Mouse (Mus musculus): Measurements from ENCODE around the gene Gm20388. TPM values are rescaled to one million over a fixed set of nuclear protein-coding genes. Genes with fewer than 3 reads are reported as not detected.

The Gm20388 gene
- polyA plus RNA-seq, 1 experiment from 2014 or later, result not detected

GRCm38 (mm10) chr8:121062521-121062920 lies 1151.9 kb downstream of the Gm20388 start:
- no peak overlapping the region for H3K9ac ChIP-seq (ENCODE audit: low read depth, low read length)
- no peaks in the 10 kb centered on the region for H3K4me1 ChIP-seq (ENCODE audit: control insufficient read depth, insufficient read depth, low read length)
- 94% methylated on average over 6 of the region's 6 CpGs for WGBS
- no peak overlapping the region for H3K4me2 ChIP-seq (replicated peaks; ENCODE audit: low read depth, low read length)
- no peak for ATAC-seq (ENCODE audit: low FRiP score, low TSS enrichment)
- no peak overlapping the region for H3K4me3 ChIP-seq (ENCODE audit: low read length)
- no peaks in the 10 kb centered on the region for H3K9me3 ChIP-seq (ENCODE audit: control insufficient read depth, low read length)
- H3K27me3 ChIP-seq (ENCODE audit: control insufficient read depth, insufficient read depth, low read length), result peaks cover 42% of the 10 kb centered on the region
- H3K27ac ChIP-seq (ENCODE audit: low read depth, low read length), result no peak overlapping the region
- no peaks in the 10 kb centered on the region for H3K36me3 ChIP-seq (ENCODE audit: control insufficient read depth, insufficient read depth, low read length)

DNA sequence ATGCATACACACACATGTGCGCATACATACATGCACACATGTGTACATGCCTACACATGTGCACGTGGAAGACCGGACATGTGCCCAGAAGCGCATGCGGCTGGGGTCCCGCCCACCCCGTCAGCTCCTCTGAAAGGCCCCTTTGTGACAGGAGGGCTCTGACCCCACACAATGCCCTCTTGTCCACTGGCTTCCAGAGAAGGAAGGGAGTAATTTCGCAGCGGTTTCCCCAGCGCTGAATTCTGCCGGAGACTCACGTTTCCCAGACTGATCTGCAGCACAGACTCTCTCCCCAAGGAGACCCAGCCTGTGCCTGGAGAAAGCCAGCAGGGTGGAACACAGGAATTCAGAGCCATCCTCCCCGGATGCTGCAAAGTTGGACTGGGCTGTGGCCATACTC lies 1153.0 kb downstream of the Gm20388 start:
- no peak overlapping the region for H3K9ac ChIP-seq (ENCODE audit: low read depth, low read length)
- H3K27ac ChIP-seq (ENCODE audit: low read depth, low read length), result no peak overlapping the region
- no peak for ATAC-seq (ENCODE audit: low FRiP score, low TSS enrichment)
- H3K36me3 ChIP-seq (ENCODE audit: control insufficient read depth, insufficient read depth, low read length), result no peaks in the 10 kb centered on the region
- no peaks in the 10 kb centered on the region for H3K9me3 ChIP-seq (ENCODE audit: control insufficient read depth, low read length)
- WGBS, result 48% methylated on average over 13 of the region's 13 CpGs
- no peak overlapping the region for H3K4me3 ChIP-seq (ENCODE audit: low read length)
- peaks cover 40% of the 10 kb centered on the region for H3K27me3 ChIP-seq (ENCODE audit: control insufficient read depth, insufficient read depth, low read length)
- H3K4me1 ChIP-seq (ENCODE audit: control insufficient read depth, insufficient read depth, low read length), result no peaks in the 10 kb centered on the region
- H3K4me2 ChIP-seq (replicated peaks; ENCODE audit: low read depth, low read length), result no peak overlapping the region

DNA sequence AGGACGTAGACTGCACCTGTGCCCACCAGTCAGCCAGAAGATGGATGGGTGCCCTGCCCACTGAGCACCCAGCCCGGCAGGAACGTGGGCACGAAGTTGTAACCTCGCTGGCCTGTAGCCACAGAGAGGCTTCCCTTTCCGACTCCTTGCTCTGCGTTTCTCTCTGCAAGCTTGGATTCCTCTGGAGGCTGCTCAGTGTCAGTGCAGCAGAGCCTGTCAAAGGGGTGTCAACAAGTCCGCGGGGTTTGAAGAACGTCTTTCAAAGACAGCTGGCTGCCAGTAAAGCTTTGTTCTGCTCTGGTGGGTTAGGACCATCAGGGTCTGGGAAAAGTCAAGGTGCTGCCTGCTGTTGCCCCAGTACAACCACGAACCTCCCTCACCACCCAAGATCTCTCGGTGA lies 1160.8 kb downstream of the Gm20388 start:
- 1% methylated on average over 12 of the region's 12 CpGs for WGBS
- peaks cover 85% of the 10 kb centered on the region for H3K27me3 ChIP-seq (ENCODE audit: control insufficient read depth, insufficient read depth, low read length)
- no peak overlapping the region for H3K27ac ChIP-seq (ENCODE audit: low read depth, low read length)
- ATAC-seq (ENCODE audit: low FRiP score, low TSS enrichment), result no peak
- H3K9ac ChIP-seq (ENCODE audit: low read depth, low read length), result no peak overlapping the region
- no peaks in the 10 kb centered on the region for H3K9me3 ChIP-seq (ENCODE audit: control insufficient read depth, low read length)
- no peaks in the 10 kb centered on the region for H3K4me1 ChIP-seq (ENCODE audit: control insufficient read depth, insufficient read depth, low read length)
- H3K4me2 ChIP-seq (replicated peaks; ENCODE audit: low read depth, low read length), result no peak overlapping the region
- no peaks in the 10 kb centered on the region for H3K36me3 ChIP-seq (ENCODE audit: control insufficient read depth, insufficient read depth, low read length)
- H3K4me3 ChIP-seq (ENCODE audit: low read length), result no peak overlapping the region

DNA sequence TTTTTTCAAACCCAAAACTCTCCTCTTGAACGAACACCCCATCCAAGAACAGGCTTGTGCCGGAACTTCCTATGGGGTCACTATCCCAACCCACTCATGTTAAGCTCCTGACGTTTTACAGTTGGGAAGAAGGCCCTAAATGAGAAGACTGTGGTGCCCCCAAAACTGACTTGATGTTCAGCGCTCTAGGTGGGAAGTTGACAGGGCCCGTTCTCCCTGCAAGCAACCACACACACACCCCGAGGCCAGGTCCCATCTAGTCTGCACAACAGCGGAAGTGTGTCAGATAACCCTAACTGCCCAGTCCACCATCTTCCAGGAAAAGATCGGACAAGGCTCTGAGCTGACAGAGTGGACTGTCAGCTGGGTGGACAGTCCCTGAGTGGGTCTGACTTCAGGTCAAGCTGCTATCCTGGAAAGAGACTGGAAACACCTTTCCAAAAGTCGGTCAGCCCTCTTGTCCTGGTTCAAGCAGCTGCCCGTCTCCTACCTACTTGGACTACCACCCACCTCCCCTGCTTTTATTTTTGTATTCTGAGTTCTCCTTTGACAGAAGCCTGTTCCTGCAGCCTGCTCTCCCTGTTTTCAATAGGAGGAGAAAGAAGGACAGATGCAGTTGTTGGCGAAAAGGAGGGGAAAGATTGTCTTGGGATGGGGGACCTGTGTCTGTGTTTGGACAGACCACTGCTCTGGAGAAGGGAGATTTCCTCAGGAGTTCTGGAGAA lies 1161.9 kb downstream of the Gm20388 start:
- no peaks in the 10 kb centered on the region for H3K4me1 ChIP-seq (ENCODE audit: control insufficient read depth, insufficient read depth, low read length)
- H3K36me3 ChIP-seq (ENCODE audit: control insufficient read depth, insufficient read depth, low read length), result no peaks in the 10 kb centered on the region
- no peak overlapping the region for H3K27ac ChIP-seq (ENCODE audit: low read depth, low read length)
- no peak for ATAC-seq (ENCODE audit: low FRiP score, low TSS enrichment)
- no peak overlapping the region for H3K4me3 ChIP-seq (ENCODE audit: low read length)
- no peak overlapping the region for H3K9ac ChIP-seq (ENCODE audit: low read depth, low read length)
- no peak overlapping the region for H3K4me2 ChIP-seq (replicated peaks; ENCODE audit: low read depth, low read length)
- no peaks in the 10 kb centered on the region for H3K9me3 ChIP-seq (ENCODE audit: control insufficient read depth, low read length)
- 11% methylated on average over 11 of the region's 11 CpGs for WGBS
- peaks cover 96% of the 10 kb centered on the region for H3K27me3 ChIP-seq (ENCODE audit: control insufficient read depth, insufficient read depth, low read length)

- no peak overlapping the region for H3K9ac ChIP-seq (ENCODE audit: low read depth, low read length)
- H3K4me1 ChIP-seq (ENCODE audit: control insufficient read depth, insufficient read depth, low read length), result no peaks in the 10 kb centered on the region
- ATAC-seq (ENCODE audit: low FRiP score, low TSS enrichment), result no peak
- no peaks in the 10 kb centered on the region for H3K9me3 ChIP-seq (ENCODE audit: control insufficient read depth, low read length)
- no peak overlapping the region for H3K27ac ChIP-seq (ENCODE audit: low read depth, low read length)
- H3K36me3 ChIP-seq (ENCODE audit: control insufficient read depth, insufficient read depth, low read length), result no peaks in the 10 kb centered on the region
- H3K27me3 ChIP-seq (ENCODE audit: control insufficient read depth, insufficient read depth, low read length), result peaks cover 98% of the 10 kb centered on the region
- H3K4me2 ChIP-seq (replicated peaks; ENCODE audit: low read depth, low read length), result no peak overlapping the region
- WGBS, result under 1% methylated on average over 48 of the region's 48 CpGs
- no peak overlapping the region for H3K4me3 ChIP-seq (ENCODE audit: low read length)
These were observed 1162.8 kb downstream of the Gm20388 start for GRCm38 (mm10) chr8:121073174-121074107.

DNA sequence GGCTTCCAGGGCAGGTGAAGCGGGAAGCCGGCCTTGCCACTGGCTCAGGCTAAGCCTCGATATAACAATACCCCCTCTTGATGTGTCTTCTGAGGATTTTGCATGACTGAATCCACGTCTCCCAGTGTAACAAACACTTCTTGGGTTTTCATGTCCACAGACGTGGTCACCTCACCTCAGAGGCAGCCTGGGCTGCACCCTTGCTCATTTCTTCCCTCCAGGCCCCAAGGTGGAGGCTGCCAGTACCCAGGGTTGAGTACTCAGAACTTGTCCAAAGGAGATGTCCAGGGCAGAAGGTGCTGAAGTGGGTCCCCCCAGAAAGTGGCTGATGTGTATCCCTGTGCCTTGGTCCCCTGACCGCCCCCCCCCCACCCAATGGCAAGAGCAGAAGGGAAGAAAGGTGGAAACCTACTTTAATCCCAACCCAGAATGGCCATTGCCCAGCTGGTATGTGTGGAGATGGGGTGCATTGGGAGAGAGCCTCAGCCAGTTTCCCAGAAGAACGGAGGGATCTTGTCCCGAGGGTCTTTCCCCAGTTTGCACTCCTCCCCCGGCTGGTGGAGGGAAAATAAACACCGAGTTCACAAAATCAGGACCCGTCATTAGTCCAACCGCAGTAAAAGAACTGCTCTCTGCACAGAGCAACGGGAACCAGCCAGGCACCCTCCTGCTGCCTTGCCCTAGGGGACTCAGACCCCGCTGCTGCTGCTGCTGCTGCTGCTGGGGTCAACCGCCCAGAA lies 1163.6 kb downstream of the Gm20388 start:
- Histone ChIP-seq H3K27ac (ENCODE audit: low read depth, low read length) (no peak overlapping the region), H3K9me3 (ENCODE audit: control insufficient read depth, low read length) (no peaks in the 10 kb centered on the region), H3K9ac (ENCODE audit: low read depth, low read length) (no peak overlapping the region), H3K27me3 (ENCODE audit: control insufficient read depth, insufficient read depth, low read length) (peaks cover 98% of the 10 kb centered on the region), H3K4me2 (replicated peaks; ENCODE audit: low read depth, low read length) (no peak overlapping the region), H3K4me1 (ENCODE audit: control insufficient read depth, insufficient read depth, low read length) (no peaks in the 10 kb centered on the region), H3K4me3 (ENCODE audit: low read length) (no peak overlapping the region), H3K36me3 (ENCODE audit: control insufficient read depth, insufficient read depth, low read length) (no peaks in the 10 kb centered on the region)
- under 1% methylated on average over 15 of the region's 15 CpGs for WGBS
- no peak for ATAC-seq (ENCODE audit: low FRiP score, low TSS enrichment)

- H3K4me1 ChIP-seq (ENCODE audit: control insufficient read depth, insufficient read depth, low read length), result no peaks in the 10 kb centered on the region
- 0% methylated on average over 10 of the region's 10 CpGs for WGBS
- no peak overlapping the region for H3K27ac ChIP-seq (ENCODE audit: low read depth, low read length)
- ATAC-seq (ENCODE audit: low FRiP score, low TSS enrichment), result no peak
- no peak overlapping the region for H3K9ac ChIP-seq (ENCODE audit: low read depth, low read length)
- no peaks in the 10 kb centered on the region for H3K9me3 ChIP-seq (ENCODE audit: control insufficient read depth, low read length)
- H3K36me3 ChIP-seq (ENCODE audit: control insufficient read depth, insufficient read depth, low read length), result no peaks in the 10 kb centered on the region
- H3K27me3 ChIP-seq (ENCODE audit: control insufficient read depth, insufficient read depth, low read length), result peaks cover 98% of the 10 kb centered on the region
- no peak overlapping the region for H3K4me2 ChIP-seq (replicated peaks; ENCODE audit: low read depth, low read length)
- H3K4me3 ChIP-seq (ENCODE audit: low read length), result no peak overlapping the region
These were observed 1164.2 kb downstream of the Gm20388 start for GRCm38 (mm10) chr8:121074848-121075145.

GRCm38 (mm10) chr8:121075936-121076335 lies 1165.3 kb downstream of the Gm20388 start:
- H3K36me3 ChIP-seq (ENCODE audit: control insufficient read depth, insufficient read depth, low read length), result no peaks in the 10 kb centered on the region
- H3K4me3 ChIP-seq (ENCODE audit: low read length), result no peak overlapping the region
- peaks cover 98% of the 10 kb centered on the region for H3K27me3 ChIP-seq (ENCODE audit: control insufficient read depth, insufficient read depth, low read length)
- 2% methylated on average over 13 of the region's 13 CpGs for WGBS
- no peak for ATAC-seq (ENCODE audit: low FRiP score, low TSS enrichment)
- H3K27ac ChIP-seq (ENCODE audit: low read depth, low read length), result no peak overlapping the region
- H3K9ac ChIP-seq (ENCODE audit: low read depth, low read length), result no peak overlapping the region
- no peak overlapping the region for H3K4me2 ChIP-seq (replicated peaks; ENCODE audit: low read depth, low read length)
- H3K9me3 ChIP-seq (ENCODE audit: control insufficient read depth, low read length), result no peaks in the 10 kb centered on the region
- no peaks in the 10 kb centered on the region for H3K4me1 ChIP-seq (ENCODE audit: control insufficient read depth, insufficient read depth, low read length)
